Mouse (Mus musculus) kidney, adult 11 months (tissue): ENCODE data around the gene Olfr718-ps1.

Experiments used
- DNase-seq: peaks from one replicate; pipeline ENCODE4 v3.0.0; 2022

The Olfr718-ps1 gene

DNA sequence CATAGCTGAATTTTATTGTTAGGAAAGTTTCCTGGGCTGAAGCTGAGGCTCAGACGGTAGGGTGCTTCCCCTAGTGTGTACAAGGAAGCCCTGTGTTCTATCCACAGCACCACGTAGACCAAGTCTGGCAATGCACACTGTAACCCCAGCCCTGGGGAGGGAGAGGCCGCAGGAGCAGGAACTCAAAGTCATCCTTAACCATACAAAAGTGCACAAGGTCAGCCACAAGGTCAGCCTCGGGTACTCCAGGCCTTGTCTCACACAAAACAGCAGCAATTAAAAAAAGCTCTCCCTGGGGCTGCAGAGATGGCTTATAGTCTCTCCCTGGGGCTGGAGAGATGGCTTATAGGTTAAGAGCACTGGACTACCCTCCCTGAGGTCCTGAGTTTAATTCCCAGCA is 20.5 kb downstream of the Olfr718-ps1 start:
- no peak for DNase-seq

- no peak for DNase-seq
Observed at GRCm38 (mm10) chr5:143126089-143126488, 21.3 kb downstream of the Olfr718-ps1 start.

DNA sequence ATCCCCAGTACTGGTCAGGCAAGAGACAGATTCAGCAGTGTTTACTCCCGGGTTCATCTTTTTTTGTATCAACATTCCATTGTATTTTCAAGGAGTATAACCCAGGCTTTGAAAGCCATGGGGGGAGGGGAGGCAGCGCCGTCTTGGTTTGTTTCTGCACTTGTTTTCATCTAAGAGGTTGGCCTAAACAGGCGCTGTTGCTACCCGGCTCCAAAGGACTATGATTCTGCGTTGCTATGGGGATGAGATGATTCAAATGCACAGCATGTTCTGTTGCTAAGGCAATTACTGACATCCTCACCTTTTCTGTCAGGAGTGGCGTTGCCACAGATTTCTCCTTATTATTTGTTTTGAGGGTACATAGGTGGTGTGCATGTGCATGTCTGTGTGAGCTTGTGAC is 21.8 kb downstream of the Olfr718-ps1 start:
- no peak for DNase-seq

GRCm38 (mm10) chr5:143124805-143125378 is 22.5 kb downstream of the Olfr718-ps1 start:
- no peak for DNase-seq

DNA sequence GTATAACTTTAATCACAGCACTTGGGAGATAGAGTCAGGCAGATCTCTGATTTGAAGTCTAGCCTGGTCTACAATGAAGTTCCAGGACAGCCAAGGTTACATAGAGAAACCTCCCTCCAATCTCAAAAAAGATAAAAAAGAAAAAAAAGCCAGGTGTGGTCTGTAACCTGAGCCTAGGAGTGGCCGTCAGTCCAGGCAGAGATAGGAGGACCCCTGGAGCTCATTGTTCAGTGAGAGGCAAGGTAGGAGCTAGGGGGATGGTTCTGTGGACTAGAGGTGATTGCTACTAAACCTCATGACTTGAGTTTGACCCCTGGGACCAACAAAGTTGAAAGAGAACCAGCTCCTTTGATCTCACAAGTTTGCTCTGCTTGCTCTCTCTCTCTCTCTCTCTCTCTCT is 24.7 kb downstream of the Olfr718-ps1 start:
- no peak for DNase-seq

DNA sequence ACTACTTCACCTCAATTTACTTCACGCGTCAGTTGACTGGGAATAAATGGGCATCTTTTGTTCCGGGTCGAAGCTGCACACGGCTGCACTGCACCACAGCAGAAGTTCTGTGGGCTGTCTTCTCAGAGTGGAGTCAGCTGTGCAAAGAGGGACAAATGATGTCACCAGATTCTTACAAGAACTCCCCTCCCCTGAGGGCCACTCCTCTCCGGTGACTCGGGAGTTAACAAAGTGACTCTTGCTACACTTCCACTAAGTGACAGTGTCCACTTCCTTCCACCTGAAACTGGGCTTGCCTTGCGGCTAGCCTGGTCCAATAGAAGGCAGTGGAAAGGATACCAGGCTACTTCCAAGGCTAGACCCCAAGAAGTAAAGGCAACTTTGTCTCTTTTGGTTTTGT is 25.3 kb downstream of the Olfr718-ps1 start:
- no peak for DNase-seq

GRCm38 (mm10) chr5:143112281-143113246 is 34.8 kb downstream of the Olfr718-ps1 start, which contains the start of gene Rnf216:
Gene Rnf216, minus strand, starts transcription at chr5:143112994.
- peak; percentile 93 for DNase-seq

GRCm38 (mm10) chr5:143106842-143107241 is 40.5 kb downstream of the Olfr718-ps1 start:
- no peak for DNase-seq

GRCm38 (mm10) chr5:143103231-143103630 is 44.1 kb downstream of the Olfr718-ps1 start:
- no peak for DNase-seq

DNA sequence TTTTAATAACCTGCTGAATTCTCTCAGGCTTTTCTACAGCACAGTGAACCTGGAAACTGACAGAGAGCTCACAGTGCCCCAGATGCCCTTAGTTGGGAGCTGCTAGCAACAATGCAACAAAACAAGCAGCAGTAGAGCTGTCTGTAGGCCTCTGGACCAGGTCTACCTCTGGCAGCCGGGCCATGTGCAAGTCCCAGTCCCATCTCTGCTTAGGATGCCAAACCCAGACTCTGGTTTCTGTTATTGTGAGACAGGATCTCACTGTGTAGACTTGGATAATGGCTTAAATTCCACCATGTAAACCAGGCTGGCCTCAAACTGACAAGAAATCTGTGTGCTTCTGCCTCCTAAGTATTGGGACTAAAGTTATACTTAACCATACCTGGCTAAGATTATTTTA is 45.8 kb downstream of the Olfr718-ps1 start:
- DNase-seq, result no peak

GRCm38 (mm10) chr5:143095256-143095655 is 52.1 kb downstream of the Olfr718-ps1 start:
- DNase-seq, result no peak

DNA sequence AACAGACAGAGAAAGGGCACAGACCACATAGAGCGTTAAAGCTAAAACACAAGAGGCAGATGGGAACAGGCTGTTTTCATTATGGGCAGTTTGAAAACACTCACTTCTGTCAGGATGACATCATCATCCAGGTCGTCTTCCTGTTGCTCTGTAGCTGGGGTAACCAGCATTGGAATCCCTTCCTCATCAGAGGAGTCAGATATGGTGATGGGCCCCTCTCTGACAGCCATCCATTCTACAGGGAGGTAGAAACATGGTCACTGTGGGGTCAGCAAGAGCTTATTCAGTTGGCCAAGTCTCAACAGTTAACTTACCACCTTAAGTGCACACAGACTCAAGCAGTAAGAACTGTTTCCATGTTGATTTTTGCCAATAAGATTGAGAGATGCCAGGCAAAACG is 54.5 kb downstream of the Olfr718-ps1 start:
- DNase-seq, result no peak

DNA sequence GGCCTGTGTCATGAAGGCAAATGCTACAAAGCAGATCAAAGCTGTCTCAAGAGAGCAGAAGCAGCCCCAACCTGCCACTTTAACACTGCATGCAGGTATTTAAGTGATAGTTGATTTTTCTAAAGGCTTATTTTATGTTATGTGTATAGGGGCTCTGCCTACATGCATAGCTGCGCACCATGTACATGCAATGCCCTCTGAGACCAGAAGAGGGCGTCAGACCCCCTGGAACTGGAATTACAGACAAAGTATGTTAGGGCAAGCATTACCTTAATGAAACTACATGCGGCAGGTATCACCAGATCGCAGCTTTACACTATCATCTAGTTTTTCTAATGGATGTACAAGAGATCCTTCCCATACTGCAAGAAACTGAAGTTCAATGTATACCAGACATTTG is 62.5 kb downstream of the Olfr718-ps1 start:
- DNase-seq, result peak; percentile 9
